ENCODE assay signal across 23 mouse cellular contexts in the genomic region with DNA sequence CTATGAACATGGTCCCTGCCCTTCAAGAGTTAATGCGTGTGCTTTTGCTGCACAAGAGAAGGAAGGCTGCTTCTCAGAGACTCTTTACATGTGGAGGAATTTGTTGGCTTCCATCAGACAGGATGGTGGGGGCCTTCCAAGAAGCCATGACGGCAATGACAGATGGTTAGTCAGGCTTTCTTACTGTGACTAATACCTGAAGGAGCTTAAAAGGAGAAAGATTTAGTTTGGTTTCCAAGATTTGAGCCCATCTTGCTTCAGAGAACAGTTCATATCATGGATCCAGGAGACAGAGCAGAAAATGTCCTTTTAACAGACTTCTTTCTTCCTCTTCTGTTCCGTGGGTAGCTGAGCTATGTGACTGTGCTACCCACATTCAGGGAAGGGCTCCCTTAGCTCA.
DNase-seq lines count a peak whose midpoint lies in the region; TF ChIP-seq lines count a peak whose summit lies in the region.
"Had no signal": no experiment of that assay in that cellular context is flagged by ENCODE, and none has a peak within 500 bp of the region (broad histone marks: within the 10 kb centered on the region; RNA-seq: fewer than 3 reads in every experiment).

No protein-coding gene starts in this region.

- H3K4me3 ChIP-seq in left cerebral cortex, adult 2 months: no peak overlapping the region
- H3K4me3 ChIP-seq: forebrain, embryonic 12.5 days; heart, embryonic 15.5 days; kidney, embryonic 15.5 days; liver, embryonic 12.5 days had no signal

- TF ChIP-seq CTCF in left cerebral cortex, adult 2 months (IDR thresholded peaks at IDR 0.05): no peak

- peak overlapping the region; percentile 60; the same call in 1 of the 2 replicates for H3K27ac ChIP-seq in left cerebral cortex, adult 2 months
- H3K27ac ChIP-seq: forebrain, embryonic 12.5 days; heart, embryonic 15.5 days; kidney, embryonic 15.5 days; liver, embryonic 12.5 days had no signal

- intact Hi-C loops in left cerebral cortex, adult 2 months (cut with DNase I): loop anchor here (10.0 kb wide), 1 partner anchor 122 kb away; no protein-coding TSS in a partner anchor
- intact Hi-C loops in left cerebral cortex, postnatal 4 days (cut with DNase I): no loop called here

- peak; percentile 21 to 58 for DNase-seq in frontal cortex, adult 2 months (ENCODE audit: extremely low spot score in 1 of 2, low spot score in 1 of 2)
- no peak for DNase-seq in frontal cortex, postnatal 10 days (ENCODE audit: low spot score in 2 of 2)
- peak in 1 of 2 experiments; percentile 24 for DNase-seq in left cerebral cortex, adult 2 months (ENCODE audit: extremely low spot score in 1 of 2, low spot score in 2 of 2)
- DNase-seq in left cerebral cortex, postnatal 4 days: no peak
- peak; percentile 1 for DNase-seq in 3T3-L1 (ENCODE audit: low read depth, low spot score)
- DNase-seq in layer of hippocampus, adult 9-11 months: peak; percentile 38
- no peak for DNase-seq in cerebellum, adult 8-10 months
- DNase-seq: adrenal gland, postnatal 14 days; cerebellum, adult 11-12 months; cerebellum, postnatal 10 days; forebrain, postnatal 0 days; gastrocnemius, postnatal 10 days; kidney, adult 18-20 months; kidney, postnatal 25 days; liver, postnatal 0 days; lung, postnatal 36 days; spleen, adult 18-20 months; thymus, adult 2 months; thymus, postnatal 36 days had no signal

Comparison
In these comparisons a context has a peak if more than half of its experiments do, and no peak if none do; other contexts are left out.
1. DNase-seq: peak in frontal cortex, adult 2 months (2 of 2), 3T3-L1 (single experiment) and layer of hippocampus, adult 9-11 months (single experiment); none in frontal cortex, postnatal 10 days (0 of 2), left cerebral cortex, postnatal 4 days (single experiment) and cerebellum, adult 8-10 months (single experiment).